Mouse (Mus musculus) gastrocnemius, postnatal 10 days (tissue): Measurements from ENCODE around the gene Prkce. TPM values are rescaled to one million over a fixed set of nuclear protein-coding genes. Genes with fewer than 3 reads are reported as not detected.
A peak's percentile ranks its signal among the peaks of the same experiment; 100 is the strongest.

Experiments
- DNase-seq: peaks from one replicate; pipeline ENCODE4 v3.0.0; 2021; ENCODE audit warnings: mixed read lengths
- total RNA-seq, 2 experiments: library from RNA; stranded (reverse); gene quantifications; 2 replicates each; pipeline ENCODE4 v1.2.3; 2021

Gene Prkce
- total RNA-seq, 2 experiments from 2014 or later = 11.3 to 14.0 TPM

DNA sequence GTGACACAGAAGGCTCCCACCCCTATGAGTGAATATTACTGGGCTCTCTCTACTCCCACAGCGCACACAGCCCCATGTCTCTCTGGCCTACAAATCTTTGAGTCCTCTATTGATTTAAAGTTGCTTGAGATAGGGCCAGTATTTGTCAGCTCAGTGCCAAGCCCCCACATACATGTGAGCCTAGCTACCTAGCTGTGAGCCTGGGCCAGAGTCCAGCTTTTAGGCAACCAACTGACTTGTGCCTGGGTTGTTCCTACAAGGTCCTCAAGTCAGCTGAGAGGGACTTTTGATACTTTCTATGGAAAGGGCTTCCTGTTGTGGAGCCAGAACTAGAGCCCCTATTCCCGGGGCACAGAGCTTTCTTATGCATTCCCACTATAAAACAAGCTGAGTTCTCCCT, 357.5 kb downstream of the Prkce start:
- DNase-seq = no peak

DNA sequence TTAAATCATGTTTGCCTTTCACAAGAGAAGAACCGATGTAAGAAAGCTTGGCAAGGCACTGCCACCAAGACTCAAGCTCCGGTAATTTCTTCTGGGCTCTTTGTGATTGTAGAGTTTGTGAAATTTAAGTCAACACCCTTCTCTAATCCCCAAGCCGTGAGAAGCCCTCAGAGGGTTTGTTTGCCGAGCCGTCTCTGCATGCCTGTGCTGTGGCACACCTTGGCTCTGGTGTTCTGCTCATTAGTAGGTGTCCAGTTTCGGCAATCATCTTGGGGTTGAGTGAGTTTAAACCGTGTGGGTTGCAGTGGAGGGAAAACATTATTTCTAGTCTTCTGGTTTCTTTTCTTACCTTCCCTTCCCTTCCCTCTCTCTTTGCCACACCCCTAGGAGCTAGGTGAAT, 358.4 kb downstream of the Prkce start:
- no peak for DNase-seq

DNA sequence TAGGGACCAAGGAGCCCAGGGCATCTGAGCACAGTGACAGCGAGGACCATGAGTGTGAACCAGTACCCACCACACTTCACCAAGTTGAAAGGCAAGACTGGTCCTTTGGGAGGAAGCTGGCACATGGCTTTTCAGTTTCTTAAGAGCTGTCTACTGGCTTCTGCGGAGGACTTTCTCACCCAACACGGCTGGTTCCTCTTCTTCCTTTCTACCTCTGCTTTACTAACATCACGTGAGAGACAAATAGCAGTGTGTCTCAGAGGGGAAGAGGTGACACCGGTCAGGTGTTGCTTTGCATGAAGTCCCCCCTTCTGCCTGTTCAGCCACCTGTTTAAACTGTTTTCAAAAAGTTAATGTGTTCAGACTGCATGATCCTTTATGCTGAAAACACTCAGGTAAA, 359.7 kb downstream of the Prkce start:
- no peak for DNase-seq

DNA sequence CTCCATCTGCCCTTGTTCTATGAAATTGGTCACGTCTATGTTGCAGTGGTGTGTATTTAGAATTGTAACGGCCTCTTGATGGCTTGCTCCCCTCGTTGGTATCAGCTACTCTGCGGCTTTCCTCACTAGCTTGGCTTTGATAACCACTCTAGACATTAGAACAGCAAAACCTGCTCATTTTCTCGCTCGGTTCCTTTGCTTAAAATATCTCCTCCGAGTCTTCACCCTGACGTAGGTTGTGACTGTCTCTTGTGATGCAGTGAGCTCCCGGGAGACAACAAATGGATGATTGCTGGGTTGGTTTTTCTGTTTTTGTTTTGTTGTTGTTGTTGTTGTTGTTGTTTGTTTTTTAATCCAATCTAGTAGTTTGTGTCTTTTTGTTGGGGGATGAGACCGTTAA, 361.4 kb downstream of the Prkce start:
- no peak for DNase-seq

DNA sequence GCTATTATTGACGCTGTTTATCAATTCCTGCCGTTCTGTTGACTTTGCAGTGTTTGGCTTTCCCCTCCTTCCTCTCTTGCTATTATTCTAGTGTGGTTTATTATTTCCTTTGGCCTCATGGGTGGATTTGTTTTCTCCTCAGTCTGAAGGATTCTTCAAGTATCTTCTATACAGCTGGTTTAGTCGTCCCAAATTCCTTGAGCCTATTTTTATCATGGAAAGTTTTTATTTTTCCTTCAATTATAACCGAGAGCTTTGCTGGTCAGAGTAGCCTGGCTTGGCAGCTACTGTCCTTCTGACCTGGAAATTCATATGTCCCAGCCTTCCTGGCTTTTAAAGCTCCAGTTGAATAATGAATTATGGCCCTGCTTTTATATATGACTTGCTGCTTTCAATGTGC, 361.8 kb downstream of the Prkce start:
- DNase-seq = no peak

DNA sequence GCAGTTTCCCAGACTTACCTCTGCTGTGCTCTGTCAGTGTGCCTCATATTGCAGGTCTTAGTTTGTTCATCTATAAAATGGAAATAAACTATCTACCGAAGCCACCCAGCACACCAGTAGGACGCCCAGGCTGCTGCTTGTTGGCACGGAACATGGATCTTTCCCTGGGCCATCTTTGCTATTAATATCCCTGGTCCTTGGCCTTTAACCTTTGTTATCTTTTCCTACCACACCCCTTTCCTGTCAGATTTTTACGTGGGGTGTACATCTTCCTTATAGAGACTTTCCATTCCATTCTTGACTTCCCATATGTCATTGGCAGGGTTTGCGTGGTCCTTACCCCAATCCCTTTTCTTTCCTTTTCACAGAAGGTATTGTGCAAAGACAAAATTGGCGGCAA, 363.6 kb downstream of the Prkce start:
- no peak for DNase-seq

DNA sequence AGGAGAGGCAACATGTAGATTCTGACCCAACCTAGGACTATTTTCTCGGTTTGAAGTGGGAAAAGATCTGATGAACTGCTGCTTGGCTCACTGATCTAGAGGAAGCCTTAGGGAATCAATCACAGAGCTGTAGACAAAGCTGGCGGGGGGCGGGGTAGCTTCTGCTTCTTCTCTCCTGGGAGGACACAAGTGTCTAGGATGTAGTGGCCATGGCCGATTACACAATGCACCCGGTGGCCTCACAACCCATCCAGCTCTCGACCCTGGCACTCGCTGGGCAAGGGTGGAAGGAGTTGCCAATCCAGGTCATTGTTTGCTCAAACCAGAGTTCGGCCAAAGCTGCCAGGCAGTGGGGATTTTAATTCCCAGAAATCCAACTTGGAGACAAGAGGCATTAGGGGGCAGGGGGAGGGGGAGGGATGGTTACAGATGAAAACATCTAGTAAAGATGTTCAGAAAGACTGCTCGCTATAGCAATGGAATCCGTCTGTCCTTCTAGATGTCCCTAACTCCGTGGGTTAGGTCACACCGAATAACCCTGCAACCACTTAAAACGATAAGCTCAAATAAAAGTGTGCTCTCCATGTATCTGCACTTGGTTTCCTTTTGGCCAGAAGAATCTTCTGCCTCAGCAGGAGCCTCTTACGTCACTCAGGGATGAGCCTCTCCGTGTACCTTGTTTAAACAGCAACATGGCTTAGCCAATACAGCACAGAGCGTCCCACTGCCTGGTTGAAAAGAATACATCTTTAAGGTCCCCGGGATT, 365.4 kb downstream of the Prkce start:
- no peak for DNase-seq

DNA sequence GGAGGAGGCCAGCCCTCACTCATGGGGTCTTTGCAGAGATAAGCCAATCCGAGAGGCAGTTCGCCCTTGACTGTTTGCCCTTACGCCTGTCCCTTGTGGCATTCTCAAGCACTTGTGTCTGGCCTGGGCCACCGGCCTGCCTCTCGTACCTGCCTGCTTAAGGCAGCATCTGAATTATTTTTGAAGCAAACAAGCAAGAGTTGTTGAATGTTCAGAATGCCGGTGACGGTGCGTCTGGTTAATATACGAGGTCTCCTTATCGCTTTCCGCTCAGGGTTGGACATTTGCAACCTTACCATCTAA, 365.9 kb downstream of the Prkce start:
- DNase-seq = no peak

DNA sequence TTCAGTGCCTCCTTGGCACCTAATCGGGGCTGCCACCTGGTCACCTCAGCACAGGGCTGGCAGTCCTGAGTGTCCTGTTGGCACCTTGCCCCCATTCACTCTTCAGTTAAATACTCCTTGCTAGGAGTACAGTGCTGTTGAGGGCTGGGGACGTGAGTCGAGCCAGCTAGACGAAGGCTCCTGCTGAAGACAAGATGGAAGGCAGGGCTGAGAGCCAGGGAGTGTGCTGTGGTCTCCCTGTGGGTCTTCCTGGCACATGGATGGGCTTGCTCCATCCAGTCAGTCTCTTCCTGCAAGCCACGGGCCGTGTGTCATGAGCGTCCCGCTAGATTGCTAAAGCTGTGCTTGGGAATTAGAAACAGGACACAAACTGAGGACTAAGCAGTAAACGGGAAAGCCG, 367.5 kb downstream of the Prkce start:
- DNase-seq = peak; percentile 14

DNA sequence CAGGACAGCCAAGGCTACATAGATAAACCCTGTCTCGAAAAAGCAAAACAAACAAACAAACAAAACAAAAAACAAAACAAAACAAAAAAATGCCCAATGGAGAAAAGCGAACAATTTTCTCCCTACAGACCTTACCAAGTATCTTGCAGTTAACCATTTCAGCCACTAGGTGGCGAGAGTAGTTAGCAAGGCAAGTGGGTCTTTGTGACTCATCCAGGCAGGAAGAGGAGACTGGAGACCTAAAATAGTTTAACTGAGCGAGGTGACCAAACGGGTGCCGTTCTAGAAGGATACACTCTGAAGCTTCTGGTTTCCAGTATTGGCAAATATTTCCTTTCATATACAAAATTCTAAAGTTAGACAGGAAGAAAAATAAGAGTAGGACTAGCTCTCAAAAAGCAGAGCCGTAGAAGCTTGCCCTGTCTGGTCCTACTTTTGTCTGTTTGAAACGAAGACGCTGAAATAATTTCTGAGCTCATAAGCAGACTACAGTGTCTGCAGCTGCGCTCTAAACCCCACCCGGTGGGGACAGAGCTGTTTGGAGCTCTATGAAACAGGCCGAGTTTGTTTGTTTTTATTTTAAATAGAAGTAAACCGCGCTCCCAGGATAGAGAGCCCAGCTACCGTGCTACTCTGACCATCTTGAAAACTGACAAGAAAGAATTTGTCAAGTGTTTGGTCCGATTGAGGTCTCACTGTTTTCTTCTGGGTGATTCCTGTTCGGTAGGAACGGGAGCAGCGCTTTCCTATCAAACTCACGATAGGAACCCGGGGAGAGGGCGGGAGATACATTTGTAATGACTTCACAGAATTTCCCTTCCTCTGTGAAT, 368.5 kb downstream of the Prkce start:
- DNase-seq = peak; percentile 75

DNA sequence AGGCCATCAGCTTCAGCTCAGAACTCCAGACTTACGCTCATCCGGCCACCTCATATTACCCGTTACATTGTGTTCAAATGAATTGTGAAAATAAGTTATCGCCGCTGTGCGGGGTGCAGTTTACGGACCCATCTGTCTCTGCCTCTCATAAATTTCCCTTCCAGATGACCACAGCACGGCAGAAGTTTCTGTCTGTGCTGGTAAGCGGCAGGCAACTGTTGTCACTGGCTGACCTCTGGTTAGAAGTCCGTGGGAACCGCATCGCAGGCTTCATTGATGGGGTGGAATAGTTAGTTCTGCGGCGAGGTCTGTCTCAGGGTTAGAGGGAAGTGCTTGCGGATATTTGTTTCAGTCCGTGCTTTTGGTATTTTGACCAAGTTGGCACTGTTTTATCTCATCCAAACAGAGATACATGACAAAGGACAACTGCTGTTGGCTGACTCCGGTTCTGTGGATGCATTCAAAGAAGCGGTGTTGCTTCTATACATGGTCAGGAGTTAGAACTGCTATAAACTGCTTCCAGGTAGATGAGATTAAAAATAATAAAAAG, 372.4 kb downstream of the Prkce start:
- DNase-seq = no peak

DNA sequence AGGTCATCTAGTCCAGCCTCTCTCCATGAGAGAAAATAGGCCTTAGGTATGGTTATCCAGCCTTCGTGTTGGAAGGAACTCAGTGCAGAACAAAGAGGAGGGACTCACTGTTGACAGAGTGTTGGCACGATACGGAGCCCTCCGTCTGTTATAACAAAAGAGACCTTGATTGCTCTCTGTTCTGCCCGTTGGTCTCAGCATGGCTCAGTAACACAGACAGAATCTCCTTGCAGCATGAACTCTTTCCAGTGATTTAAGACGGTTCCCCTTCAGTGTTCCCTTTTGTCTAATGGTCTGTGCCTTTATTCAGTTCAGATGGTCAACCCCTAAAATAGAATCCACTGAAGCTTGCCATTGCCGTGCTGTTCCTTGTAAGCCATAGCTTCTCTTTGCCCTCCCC, 378.9 kb downstream of the Prkce start:
- no peak for DNase-seq

DNA sequence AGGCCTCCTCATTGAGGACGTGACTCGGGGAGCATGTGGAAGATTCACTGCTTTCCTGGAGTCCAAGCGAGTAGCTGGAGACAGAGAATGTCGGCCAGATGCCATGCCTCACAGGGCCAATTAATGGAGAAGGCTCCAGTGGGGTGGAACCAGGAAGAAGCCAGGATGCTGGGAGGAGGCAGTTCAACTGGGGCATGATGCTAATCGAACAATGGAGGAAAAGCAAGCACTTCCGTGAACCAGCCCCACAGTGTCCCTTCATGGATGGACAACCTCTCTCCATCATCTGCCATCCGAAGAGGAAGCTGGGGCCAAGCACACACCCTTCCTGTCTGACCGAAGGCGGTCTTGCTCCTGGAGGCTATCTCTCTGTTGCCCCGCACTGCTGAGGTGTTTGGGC, 381.5 kb downstream of the Prkce start:
- DNase-seq = no peak

DNA sequence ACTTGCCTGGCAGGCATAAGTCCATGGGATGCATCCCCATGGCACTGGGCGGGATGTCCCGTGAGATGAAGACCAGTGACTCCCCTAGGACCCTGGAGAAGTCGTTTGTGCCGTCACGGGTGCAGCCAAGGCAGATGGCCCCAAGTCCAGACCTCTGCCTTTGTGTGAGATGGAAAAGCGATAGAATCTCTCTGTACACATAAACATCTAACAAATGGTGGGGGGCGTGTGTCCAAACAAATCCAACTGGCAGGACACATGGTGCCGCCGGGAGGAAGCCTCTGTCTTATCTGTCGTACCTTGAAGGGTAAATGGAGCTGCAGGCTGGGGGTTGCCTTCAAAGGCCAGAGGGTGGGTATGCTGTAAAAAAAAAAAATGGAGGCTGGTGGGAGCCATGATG, 384.0 kb downstream of the Prkce start:
- no peak for DNase-seq

DNA sequence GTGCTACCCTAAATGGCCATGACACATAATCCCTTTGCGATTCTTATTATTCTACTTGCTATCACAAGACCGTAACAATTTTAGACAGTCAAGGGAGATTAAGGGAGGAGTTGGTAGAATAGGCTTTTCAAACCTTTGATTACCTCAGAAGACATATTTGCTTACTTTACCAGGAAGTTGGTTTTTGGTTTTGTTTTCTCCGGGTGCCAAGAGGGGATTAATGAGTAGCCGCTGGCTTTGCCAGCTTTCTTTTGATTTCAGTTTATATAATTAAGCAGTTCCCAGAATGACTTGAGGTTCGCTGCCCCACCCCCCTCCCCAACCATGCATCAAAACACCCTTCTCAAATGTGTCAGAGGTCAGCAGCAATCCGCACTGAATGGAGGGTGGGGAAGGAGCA, 384.4 kb downstream of the Prkce start:
- DNase-seq = no peak

DNA sequence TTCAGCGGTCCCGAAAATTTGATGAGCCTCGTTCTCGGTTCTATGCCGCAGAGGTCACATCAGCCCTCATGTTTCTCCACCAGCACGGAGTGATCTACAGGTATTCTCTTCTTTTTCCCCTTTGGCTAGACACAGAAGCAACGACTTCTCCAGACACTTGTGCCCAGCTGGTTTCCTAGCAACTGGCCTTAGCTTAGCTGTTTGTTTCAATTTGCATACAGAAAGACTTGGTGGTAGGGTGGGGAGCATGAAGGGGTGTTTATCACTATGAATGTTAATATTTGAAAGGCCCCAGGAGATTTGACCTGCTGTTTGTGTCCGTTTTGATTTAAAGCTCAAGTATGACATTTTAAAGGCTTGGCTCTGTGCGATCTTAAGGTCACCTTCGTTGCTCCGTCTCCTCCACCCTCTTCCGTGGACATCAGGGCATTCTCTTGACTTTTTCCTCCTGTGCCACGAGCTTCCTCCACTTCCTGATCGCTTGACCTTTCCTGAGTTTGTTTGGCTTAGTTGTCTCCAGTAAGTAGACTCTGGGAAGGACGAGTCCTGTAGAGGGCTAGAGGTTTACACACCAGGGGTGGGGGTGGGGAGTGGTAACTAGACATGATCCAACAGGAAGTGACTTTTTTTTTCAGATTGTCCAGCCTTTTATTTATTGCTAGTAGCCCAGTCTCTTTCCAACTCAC, 391.8 kb downstream of the Prkce start:
- no peak for DNase-seq

DNA sequence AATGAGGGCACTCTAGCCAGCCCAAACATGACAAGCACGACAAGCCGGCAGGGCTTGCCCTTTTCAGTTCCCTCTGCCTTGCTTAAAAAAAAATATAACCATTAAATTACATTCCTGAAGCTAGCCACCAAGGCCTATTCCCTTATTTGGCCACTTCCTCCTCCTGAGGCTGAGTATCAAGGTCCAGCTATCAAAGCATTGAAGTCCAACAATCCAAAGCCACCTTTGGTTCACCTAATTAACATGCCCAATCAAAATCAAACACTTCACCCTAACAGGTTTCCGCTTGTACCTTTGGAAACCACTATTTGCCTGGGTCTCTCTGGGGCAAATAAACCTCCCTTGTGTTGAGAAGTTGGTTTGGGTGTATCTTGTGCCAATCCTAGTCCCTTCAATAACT, 392.9 kb downstream of the Prkce start:
- no peak for DNase-seq

DNA sequence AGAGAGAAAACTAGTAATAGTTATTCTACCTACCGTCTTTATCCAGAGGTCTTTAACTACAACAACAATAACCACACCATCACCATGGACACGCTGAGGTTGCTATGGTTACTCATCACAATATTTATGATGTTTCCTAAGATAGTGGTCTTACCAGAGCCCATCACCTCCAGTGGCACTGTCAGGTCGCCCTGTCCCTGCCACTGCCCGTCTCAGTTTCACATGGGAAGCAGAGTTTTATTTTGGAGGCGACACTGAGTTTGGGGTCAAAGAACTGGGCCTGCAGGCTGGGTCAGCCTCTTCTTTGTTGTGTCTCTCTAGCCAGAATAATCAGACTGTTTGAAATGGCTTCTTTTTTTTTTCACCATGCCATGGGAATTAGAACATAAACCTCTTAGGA, 402.9 kb downstream of the Prkce start:
- DNase-seq = no peak

DNA sequence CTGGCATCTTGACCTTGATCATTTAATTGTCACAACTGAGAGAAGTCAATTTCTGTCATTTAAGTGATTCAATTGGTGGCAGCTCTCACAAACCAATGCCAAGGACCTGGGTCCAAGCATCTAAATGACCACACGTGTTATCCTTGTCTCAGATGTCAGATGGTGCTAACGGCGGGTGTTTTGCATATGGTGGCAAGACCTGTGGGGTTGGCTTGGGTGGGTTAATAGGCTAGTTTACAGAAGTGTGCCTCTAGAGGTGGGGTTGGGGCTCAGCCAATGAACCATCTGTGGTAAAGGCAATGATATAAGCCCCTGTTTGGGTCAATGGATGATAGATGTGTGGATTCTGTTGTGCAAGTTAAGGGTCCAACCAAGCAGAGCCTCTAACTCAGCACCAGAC, 403.7 kb downstream of the Prkce start:
- no peak for DNase-seq

DNA sequence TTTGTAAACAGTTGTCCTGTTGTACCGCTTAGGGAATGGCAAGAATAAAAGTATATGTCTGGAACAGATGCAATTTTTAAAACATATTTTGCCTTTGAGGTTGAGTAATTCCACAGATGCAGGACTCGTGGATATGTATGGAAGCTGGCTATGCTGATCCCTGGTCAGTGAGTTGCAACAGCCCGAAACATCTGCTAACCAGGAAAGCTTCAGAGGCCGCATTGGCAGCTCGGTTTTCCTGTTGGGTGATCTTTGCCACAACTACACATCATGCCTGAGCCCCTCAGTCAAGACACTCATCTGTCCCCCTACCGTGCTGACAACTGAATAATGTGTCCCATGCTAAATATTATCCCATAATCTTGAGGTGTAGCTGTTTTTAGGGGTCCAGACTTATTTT, 404.6 kb downstream of the Prkce start:
- DNase-seq = no peak

DNA sequence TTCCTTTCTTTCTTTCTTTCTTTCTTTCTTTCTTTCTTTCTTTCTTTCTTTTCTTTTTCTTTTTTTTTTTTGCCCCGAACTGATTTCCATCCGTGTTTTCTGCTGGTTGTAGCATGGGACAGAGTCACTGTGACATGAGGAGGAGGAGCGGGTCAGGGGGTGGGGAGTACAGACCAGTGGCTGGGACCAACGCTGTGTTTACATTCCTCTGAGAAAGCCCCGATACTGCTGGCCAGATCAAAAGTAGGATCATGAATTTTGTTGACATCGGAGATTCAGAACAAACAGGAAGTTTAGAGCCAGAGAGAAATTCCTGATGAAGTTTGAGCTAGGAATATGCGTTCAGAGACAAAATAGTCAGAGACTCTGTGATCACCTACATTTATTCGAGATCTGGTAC, 405.0 kb downstream of the Prkce start:
- no peak for DNase-seq

DNA sequence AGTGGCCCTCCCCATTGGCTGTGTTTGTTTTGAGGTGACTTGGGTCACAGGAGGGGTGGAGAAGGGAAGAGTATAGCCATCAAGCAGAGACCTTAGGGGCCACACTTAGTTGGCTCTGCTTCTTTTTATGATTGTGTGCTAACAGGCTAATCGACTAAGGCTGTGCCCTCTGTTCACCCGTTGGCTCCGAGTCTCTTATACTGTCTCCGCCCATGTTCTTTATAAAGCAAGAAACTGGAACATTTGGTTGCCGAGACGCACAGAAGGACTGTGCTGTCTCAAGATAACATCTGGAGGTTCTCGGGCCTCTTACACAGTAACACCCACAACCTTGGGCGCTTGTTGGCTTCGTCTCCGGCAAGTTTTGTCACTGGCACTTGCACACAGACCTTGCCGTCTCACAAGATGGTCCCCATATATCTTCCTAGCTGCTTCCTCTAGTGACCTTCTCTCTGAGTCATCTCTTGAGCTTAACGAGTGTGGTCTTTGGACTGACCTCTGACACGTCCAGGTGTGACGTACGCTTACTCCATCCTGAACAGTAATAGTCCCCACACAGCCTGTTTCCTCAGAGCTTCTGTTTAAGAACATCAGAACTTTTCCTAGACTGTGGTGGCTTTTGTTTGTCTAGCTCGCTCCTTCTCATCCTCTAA, 406.1 kb downstream of the Prkce start:
- DNase-seq = no peak

DNA sequence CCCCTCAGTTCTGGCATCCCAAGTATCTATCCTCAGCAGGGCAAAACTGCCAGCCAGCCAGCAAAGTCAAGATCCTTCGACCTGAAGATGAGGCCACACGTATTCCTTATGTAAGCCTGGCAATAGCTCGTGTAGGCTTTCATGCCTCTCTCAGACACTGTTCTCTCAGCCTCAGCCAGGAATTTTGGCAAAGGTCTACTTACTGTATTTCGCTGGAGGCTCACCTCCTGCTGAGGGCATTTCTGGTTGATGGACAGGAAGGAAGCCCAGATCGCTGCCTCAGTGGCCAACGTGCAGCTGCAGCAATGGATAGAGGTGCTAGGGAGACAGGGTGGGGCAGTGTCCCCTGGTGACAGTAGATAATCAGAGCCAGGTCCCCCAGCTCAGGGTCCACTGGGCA, 413.1 kb downstream of the Prkce start:
- DNase-seq = no peak
